ENCODE assay signal across 1 mouse cellular context in the genomic region with DNA sequence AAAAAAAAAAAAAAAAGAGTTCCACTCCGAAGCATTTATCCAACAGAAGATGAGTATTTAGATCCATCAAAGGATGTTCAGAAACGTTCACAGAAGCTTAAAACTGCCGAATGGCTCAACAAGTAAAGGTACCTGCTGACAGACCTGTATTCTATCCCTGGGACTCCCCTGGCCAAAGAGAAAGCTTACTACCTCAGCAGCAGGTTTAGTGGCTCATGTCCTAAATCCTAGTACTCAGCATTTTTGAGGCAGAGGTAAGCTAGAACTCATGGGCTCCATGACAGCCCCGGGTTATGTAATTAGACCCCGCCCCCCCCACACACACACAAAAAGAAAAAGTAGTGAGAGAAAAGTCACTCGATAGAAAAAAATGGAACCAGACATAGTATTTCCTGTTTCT.
TF ChIP-seq lines count a peak whose summit lies in the region.

No protein-coding gene starts in this region.

TF ChIP-seq in MEL, 35 proteins besides CTCF, POLR2A, EP300 and RAD21 (continued from another document):
- no peak for TF ChIP-seq POLR2AphosphoS2 (IDR thresholded peaks at IDR 0.05; ENCODE audit: low read length)
- 0 out of 2 replicates have a peak, but pooled peaks have one; percentile 1 for TF ChIP-seq ZC3H11A (IDR thresholded peaks at IDR 0.05; ENCODE audit: low read depth, low read length)
- no peak for TF ChIP-seq UBTF (IDR thresholded peaks at IDR 0.05; ENCODE audit: borderline replicate concordance, insufficient read depth, low read depth, low read length)
